Mouse (Mus musculus): ENCODE results near the gene Nmi. TPM values are rescaled to one million over a fixed set of nuclear protein-coding genes. Genes with fewer than 3 reads are reported as not detected.

The Nmi gene
- polyA plus RNA-seq, 1 experiment, result 14.3 TPM

DNA sequence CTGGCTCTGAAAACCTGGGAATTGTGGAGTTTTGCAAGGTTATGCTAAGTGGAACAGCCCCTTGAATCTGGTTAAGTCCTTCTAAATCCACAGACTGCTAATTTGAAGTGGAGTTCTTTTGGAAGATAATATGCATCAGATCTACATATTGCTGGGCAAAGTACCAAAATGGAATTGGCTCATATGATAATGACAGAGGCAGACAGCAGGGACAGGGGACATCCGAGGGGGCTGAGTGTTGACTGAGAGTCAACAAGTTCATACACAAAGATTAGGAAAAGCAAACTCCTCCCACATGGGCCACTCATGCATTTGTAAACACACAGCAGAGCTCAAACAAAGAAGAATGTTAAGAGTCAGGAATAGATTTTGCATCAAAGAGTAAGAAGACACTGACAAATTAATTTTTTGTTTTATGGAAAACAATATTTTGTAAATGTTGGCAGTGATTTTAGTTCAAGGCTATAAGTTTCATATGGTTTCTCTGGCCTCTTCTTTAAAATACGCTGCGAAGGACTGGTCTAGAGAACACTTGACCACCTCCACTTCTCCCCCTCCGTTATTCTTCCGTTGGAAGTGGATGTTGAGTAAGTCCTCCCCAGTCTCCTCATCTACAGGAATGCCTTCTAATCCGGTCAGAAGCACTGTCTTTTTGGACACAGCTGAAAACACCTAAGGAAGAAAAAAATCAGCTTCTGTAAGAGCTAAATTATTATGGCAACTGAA is 25.0 kb downstream of the Nmi start:
- Histone ChIP-seq H3K27ac (ENCODE audit: insufficient read depth, low read length) (no peak overlapping the region), H3K4me3 (ENCODE audit: insufficient read depth, low read length) (no peak overlapping the region), H3K4me1 (ENCODE audit: control insufficient read depth, insufficient read depth, low read length) (no peaks in the 10 kb centered on the region)
- no peak for TF ChIP-seq CTCF (IDR thresholded peaks at IDR 0.05; ENCODE audit: borderline replicate concordance, insufficient read depth, low read length)
- TF ChIP-seq POLR2A (IDR thresholded peaks at IDR 0.05; ENCODE audit: low read depth, low read length), result no peak

DNA sequence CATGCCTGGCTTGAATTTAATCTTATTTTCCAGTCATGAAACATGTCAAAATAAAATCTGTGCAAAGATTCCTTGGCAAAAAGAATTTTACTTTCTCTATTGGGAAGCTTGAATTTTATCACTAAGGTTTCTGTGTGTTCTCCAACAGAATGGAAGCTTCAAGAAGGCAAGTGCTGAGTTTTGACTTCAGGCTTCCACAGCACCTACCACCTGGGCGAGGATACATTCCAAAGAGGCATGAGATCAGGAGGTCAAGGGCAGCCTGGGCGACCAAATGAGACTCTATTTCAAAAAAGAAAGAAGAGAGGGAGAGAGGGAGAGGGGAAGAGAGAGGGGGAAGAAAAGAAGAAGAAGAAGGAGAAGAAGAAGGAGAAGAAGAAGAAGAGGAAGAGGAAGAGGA is 27.5 kb downstream of the Nmi start:
- TF ChIP-seq CTCF (IDR thresholded peaks at IDR 0.05; ENCODE audit: borderline replicate concordance, insufficient read depth, low read length) (no peak), POLR2A (IDR thresholded peaks at IDR 0.05; ENCODE audit: low read depth, low read length) (no peak)
- Histone ChIP-seq H3K4me1 (ENCODE audit: control insufficient read depth, insufficient read depth, low read length) (no peaks in the 10 kb centered on the region), H3K27ac (ENCODE audit: insufficient read depth, low read length) (no peak overlapping the region), H3K4me3 (ENCODE audit: insufficient read depth, low read length) (no peak overlapping the region)

DNA sequence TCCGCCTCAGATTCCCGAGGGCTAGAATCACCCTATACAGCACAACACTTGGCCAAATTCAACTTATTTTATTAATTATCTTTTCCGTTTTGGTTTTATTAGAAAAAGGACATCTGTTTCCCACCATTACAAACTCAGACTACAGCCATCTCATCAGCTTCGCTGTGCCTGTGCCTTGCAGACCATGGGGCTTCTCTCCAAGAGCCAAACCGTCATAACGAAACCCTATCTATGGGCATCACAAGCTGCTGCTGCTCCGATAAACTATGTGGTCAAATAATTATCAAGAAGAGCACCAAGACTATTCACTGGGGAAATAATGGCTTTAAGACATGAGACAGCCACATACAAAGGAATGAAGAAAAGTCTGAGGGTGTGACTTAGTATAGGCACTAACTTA is 31.5 kb downstream of the Nmi start:
- Histone ChIP-seq H3K4me1 (ENCODE audit: control insufficient read depth, insufficient read depth, low read length) (no peaks in the 10 kb centered on the region), H3K4me3 (ENCODE audit: insufficient read depth, low read length) (no peak overlapping the region), H3K27ac (ENCODE audit: insufficient read depth, low read length) (no peak overlapping the region)
- TF ChIP-seq POLR2A (IDR thresholded peaks at IDR 0.05; ENCODE audit: low read depth, low read length), result no peak
- TF ChIP-seq CTCF (IDR thresholded peaks at IDR 0.05; ENCODE audit: borderline replicate concordance, insufficient read depth, low read length), result no peak

DNA sequence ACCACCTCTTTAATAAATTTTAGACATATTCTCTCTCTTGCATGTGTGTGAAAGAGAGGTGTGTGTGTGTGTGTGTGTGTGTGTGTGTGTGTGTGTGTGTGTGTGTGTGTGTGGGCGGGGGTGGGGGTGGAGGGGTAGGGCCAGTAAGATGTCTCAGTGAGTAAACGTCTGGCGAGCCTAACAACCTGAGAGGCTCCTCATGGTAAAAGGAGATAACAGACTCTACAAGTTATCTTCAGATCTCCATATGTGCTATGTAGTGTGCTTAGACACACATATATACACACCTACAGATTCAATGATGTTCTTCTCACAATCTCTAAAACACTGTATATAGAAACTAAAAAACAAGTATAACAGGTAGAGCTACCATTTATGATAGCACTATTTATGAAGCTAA is 34.5 kb downstream of the Nmi start:
- TF ChIP-seq CTCF (IDR thresholded peaks at IDR 0.05; ENCODE audit: borderline replicate concordance, insufficient read depth, low read length) (no peak), POLR2A (IDR thresholded peaks at IDR 0.05; ENCODE audit: low read depth, low read length) (no peak)
- Histone ChIP-seq H3K27ac (ENCODE audit: insufficient read depth, low read length) (no peak overlapping the region), H3K4me3 (ENCODE audit: insufficient read depth, low read length) (no peak overlapping the region), H3K4me1 (ENCODE audit: control insufficient read depth, insufficient read depth, low read length) (peaks cover 6% of the 10 kb centered on the region; the same call in 1 of the 2 replicates)

DNA sequence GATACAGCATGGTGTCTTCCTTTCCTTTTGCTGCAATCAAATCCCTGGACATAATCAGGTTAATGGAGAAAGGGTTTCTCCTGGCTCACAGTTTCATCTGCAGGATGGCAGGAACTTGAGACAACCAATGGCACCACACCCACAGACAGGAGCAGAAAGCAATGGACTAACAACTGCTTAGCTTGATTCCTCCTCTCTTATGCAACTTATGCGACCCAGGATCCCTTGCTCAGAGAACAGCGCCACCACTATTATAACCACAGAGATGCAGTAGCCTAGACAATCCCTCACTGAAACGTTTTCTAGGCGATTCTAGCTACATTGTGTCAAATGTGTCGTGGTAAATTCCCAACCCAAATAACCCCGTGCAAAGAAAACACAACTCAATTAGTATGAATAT is 36.3 kb downstream of the Nmi start:
- TF ChIP-seq POLR2A (IDR thresholded peaks at IDR 0.05; ENCODE audit: low read depth, low read length) (no peak), CTCF (IDR thresholded peaks at IDR 0.05; ENCODE audit: borderline replicate concordance, insufficient read depth, low read length) (no peak)
- H3K4me1 ChIP-seq (ENCODE audit: control insufficient read depth, insufficient read depth, low read length), result peaks cover 6% of the 10 kb centered on the region; the same call in 1 of the 2 replicates
- H3K4me3 ChIP-seq (ENCODE audit: insufficient read depth, low read length), result no peak overlapping the region
- no peak overlapping the region for H3K27ac ChIP-seq (ENCODE audit: insufficient read depth, low read length)

DNA sequence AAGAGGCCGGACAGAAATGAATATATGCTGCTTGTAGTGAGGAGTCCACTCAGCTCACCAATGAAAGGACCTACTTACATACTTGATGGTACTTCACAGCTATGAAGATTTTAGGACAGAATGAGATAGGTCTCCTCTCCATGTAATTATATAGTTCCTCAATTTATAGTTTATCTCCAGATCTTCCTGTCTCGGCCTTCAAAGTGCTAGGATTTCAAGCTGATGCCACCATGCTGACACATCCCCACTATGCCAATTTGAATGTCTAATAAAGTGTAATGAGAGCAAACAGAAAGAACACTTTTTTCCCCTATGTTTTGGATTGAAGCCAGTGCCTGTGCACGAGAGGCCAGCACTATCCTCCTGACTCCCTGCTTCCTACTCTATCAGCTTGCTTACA is 36.7 kb downstream of the Nmi start:
- H3K4me3 ChIP-seq (ENCODE audit: insufficient read depth, low read length), result no peak overlapping the region
- TF ChIP-seq CTCF (IDR thresholded peaks at IDR 0.05; ENCODE audit: borderline replicate concordance, insufficient read depth, low read length) (no peak), POLR2A (IDR thresholded peaks at IDR 0.05; ENCODE audit: low read depth, low read length) (no peak)
- no peak overlapping the region for H3K27ac ChIP-seq (ENCODE audit: insufficient read depth, low read length)
- H3K4me1 ChIP-seq (ENCODE audit: control insufficient read depth, insufficient read depth, low read length), result peaks cover 6% of the 10 kb centered on the region; the same call in 1 of the 2 replicates

DNA sequence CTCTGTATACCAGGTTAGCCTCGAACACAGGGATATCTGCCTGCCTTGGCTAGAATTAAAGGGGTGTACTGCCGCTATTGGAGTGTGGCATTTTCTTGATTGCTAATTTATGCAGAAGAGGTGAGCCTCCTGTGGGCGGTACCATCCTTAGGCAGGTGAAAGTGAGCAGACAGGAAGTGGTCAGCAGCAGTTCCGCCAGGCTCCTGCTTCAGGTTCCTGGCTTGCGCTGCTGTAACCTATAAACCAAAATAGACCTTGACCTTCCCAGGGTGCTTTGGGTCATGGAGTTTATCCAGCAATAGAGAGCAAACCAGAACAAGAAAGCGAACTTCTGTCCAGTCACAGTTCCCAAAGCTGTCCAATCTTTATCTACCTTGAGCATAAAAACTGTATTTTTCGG is 37.4 kb downstream of the Nmi start:
- H3K4me1 ChIP-seq (ENCODE audit: control insufficient read depth, insufficient read depth, low read length), result peaks cover 6% of the 10 kb centered on the region; the same call in 1 of the 2 replicates
- H3K27ac ChIP-seq (ENCODE audit: insufficient read depth, low read length), result no peak overlapping the region
- TF ChIP-seq POLR2A (IDR thresholded peaks at IDR 0.05; ENCODE audit: low read depth, low read length), result no peak
- TF ChIP-seq CTCF (IDR thresholded peaks at IDR 0.05; ENCODE audit: borderline replicate concordance, insufficient read depth, low read length), result no peak
- H3K4me3 ChIP-seq (ENCODE audit: insufficient read depth, low read length), result no peak overlapping the region

DNA sequence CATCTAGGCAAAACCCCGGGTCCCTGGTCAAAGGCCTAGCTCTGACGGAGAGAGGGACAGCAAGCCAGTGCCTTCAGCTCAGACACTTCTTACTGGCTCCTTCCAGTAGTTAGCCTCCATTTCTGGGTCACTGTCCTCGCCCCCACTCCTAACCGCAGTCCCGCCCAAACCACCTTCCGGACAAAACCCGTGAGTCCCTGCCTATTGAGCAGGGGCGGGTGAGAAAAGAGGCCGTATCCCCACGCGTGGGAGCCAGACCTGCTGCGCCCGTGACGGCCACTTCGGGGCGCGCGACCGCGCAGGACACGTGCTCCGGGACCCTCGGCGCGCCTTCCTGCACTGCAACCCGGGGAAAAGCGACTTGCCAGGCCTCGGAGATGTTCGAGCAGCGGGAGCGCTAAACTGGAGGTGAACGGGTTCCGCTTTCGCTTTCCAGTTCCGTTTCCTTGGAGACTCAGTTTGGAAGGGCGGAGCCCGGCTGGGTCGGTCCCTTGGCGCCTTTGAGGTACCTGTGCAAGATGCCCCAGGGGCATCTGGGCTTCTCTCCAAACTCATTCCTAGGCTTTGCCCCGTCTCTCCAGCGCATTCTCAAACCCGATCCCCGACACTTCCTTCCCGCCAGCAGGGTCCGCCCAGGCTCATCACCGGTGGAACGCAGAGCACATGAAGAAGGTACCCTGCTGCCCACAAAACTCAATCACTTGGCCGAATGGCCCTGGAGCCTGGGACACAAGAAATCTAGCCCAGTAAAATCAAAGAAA is 38.5 kb downstream of the Nmi start, which contains the start of gene Rbm43:
Rbm43 (minus strand) TSS at position 590 of the 761 bp plus-strand sequence.
- Histone ChIP-seq H3K27ac (ENCODE audit: insufficient read depth, low read length) (0 out of 2 replicates have a peak within 1 kb of the TSS, but pooled peaks have one; percentile 0), H3K4me1 (ENCODE audit: control insufficient read depth, insufficient read depth, low read length) (peaks cover 6% of the 10 kb centered on the region; the same call in 1 of the 2 replicates), H3K4me3 (ENCODE audit: insufficient read depth, low read length) (peak within 1 kb of the TSS; percentile 54)
- TF ChIP-seq CTCF (IDR thresholded peaks at IDR 0.05; ENCODE audit: borderline replicate concordance, insufficient read depth, low read length), result peak; percentile 37; the same call in 1 of the 2 replicates
- TF ChIP-seq POLR2A (IDR thresholded peaks at IDR 0.05; ENCODE audit: low read depth, low read length), result peak; percentile 41; the same call in 1 of the 2 replicates

DNA sequence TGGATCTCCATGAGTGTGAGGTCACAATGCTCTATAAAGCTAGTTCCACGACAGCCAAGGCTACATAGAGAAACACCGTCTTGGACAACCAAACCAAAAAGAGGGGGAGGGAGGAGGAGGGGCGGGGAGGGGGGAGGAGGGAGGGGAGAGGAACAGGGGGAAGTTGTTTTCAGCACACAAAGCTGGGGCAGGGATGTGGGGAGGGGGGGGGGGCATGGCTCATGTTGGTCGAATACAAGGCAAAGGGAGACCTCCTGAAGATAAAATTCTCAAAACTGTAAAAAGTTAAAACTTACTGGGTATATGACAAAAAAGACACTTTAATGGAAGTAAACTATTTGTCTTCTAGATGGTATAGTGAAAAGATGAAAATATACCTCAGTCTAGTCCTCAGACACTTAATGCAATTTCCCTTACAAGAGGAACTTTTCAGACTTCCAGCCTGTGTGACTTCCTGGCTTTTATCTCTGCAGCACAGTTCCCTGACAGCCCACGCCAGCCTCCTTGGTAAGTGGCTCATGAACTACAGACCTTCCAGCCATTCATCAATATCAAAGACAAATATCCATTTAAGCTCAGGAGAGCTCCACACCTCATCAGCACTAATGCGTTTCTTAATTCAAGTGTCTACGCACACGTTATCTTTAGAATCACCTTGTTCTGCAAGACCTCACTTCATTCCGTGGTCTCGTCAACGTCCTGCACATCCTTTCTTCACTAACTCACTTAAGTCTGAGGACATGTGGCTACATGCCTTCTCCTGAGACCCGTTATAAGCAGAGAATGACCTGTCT is 39.8 kb downstream of the Nmi start:
- H3K4me1 ChIP-seq (ENCODE audit: control insufficient read depth, insufficient read depth, low read length), result peaks cover 6% of the 10 kb centered on the region; the same call in 1 of the 2 replicates
- no peak overlapping the region for H3K27ac ChIP-seq (ENCODE audit: insufficient read depth, low read length)
- H3K4me3 ChIP-seq (ENCODE audit: insufficient read depth, low read length), result peak overlapping the region; percentile 39
- TF ChIP-seq CTCF (IDR thresholded peaks at IDR 0.05; ENCODE audit: borderline replicate concordance, insufficient read depth, low read length) (no peak), POLR2A (IDR thresholded peaks at IDR 0.05; ENCODE audit: low read depth, low read length) (no peak)
